Mouse (Mus musculus): Measurements from ENCODE around the gene Gm9903.
A peak's percentile ranks its signal among the peaks of the same experiment; 100 is the strongest.

The Gm9903 gene

DNA sequence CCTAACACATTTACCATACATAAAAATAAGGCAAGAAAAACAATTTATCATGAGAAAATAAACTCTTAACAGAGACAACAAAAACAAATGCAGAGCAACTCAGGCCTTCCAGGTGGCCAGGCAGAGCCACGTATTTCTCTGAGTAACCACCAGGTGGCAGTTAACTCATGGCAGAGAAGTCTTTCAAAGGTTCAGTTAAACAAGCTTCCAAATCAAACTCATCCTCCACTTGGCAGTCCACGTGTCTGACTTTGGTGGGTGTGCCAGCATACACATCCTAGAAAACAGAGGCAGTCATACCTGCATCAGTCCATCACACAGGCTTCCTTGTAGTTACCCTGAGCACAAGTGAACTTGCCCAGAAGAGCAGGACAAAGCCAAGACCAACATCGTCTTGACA lies 10.9 kb downstream of the Gm9903 start:
- DNase-seq (ENCODE audit: low spot score in 2 of 2) = peak in 1 of 2 experiments; percentile 63

DNA sequence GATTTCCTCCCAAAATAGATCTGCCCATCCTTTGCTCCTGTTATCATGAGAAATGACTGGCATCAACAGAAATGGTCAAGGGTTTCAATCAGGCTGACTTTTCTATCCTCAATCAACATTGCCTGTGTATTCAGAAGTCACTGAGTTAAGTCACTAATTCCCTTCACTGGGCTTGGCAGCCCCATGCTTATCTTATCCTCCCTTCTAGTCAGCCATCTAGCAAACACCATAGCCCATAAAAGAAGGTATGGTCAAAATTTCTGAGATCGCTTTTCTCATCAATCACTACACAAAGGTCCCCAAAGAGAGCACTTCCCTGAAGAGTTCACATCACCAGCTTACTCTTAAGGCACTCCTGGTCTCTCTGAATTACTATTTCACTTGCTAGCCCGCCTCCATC lies 21.3 kb downstream of the Gm9903 start:
- DNase-seq (ENCODE audit: low spot score in 2 of 2) = no peak

DNA sequence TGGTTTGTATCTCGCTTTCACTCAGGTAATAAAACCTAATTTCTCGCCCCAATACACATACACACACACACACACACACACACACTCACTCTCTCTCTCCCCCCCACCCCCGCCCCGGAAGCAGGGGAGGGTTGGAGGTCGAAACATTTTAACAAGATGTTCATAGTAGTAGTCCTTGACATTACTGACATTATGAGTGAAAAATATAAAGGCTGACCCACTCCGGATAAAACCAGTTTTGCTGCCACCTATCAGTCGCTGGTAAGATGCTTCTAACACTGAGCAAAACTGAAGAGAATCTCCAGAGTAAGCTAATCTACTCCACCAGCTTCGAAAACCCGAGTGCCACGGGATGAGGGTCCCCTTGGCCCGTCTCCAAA lies 21.8 kb downstream of the Gm9903 start:
- DNase-seq (ENCODE audit: low spot score in 2 of 2) = no peak

DNA sequence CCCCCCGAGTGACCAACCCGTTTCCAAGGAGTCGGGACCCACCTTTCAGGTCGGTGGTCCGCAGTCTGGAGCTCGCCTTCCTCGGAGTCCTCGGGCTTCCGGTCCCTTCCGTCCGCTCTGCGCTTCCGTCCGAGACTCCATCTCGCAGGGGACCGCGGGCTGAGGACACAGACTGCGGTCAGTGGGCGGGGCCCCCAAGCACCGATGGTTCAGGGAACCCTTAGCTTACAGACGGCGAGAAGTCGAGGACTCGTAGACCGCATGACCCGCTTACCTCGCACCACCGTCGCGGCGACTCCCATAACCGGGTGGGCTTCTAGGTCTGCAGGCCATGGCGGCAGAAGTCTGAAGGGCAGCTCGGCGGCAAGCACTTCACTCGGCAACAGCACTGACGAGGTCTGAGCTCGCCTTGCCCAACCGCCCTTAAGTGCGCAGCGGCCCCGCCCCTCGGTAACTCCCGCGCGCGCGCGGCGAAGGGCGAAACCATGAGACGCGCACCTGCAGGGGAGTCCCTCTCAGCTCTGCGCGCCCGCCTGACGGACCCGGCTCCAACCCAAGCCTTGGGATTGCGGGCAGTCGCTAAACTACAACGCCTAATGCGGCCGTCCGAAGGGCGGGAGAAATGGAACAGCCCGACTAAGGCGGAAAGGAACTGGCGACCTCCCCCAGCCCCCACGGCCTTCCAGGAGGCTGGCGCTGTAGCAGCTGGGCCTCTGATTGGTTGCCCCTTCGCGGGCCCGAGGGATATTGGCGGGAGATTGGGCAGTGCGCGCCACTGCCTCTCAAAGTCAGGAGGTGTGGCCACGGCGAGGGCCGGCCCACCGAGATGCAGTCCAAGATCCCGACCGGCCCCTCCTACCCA lies 22.4 kb downstream of the Gm9903 start, which contains the start of gene Slbp:
TSS of gene Slbp (minus strand) at position 654 of the 862 bp plus-strand sequence.
- peak; percentile 87 to 90 for DNase-seq (ENCODE audit: low spot score in 2 of 2)

DNA sequence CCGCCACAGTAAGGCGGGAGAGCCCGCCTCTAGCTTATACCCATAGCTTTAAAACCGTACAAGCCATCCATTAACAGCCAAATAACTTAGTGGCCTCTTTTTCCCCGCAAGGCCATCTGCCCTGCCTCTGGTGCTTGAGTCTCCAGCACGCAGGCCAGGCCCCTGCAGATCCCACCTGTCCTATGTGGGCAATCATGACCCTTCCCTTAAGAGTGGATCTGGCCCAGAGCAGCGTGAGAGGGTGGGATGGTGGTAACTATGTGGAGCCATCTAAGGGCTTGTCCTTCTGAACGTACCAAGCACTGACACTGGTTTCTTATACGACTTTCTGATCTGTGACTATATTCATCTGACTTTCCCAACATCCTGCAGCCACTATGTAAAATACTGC lies 23.1 kb downstream of the Gm9903 start:
- DNase-seq (ENCODE audit: low spot score in 2 of 2) = no peak

DNA sequence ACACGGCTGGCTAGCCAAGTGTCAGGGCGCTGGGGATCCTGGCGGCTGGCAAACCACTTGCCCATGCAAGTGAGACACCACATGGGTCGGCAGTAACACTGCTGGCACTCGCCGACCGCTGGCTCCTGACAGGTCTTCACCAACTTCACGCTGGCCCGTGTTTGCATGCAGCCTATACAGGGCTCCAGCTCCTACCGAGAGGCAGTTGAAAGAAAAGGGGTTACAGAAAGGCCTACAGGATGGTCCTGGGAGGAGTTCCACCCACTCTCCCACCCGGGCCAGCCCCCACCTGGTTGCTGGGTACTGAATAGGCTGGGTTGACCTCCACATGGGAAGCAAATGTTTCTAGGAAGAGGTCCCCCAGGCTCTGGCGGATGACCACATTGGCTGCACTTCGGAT lies 24.7 kb downstream of the Gm9903 start:
- no peak for DNase-seq (ENCODE audit: low spot score in 2 of 2)

DNA sequence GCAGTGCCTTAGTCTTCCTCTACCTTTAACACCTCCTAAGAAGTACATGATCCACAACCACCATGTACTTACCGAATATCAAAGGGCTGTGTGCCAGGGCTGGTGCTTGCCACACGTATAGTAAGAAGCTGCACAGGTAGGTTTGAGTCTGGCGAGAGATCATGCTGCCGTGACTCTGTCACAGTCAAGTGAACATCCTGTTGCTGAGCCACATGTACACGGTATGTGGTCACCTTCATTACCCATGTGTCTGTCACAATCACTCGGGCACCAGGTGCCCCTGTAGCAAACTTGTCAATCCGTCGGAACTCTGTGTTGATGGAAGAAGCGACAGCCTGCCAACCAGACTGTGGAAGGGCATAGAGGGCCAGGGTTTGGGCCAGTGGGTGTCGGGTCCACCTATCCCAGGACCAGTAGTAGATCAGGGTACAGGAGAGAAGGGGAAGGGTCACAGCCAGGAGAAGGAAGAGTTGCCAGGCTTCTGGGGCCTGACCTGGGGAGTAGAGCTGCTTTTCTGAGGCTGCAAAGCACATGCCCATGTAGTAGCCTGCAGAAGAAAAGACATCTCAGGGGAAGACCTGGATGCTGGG lies 25.6 kb downstream of the Gm9903 start:
- DNase-seq (ENCODE audit: low spot score in 2 of 2) = no peak

DNA sequence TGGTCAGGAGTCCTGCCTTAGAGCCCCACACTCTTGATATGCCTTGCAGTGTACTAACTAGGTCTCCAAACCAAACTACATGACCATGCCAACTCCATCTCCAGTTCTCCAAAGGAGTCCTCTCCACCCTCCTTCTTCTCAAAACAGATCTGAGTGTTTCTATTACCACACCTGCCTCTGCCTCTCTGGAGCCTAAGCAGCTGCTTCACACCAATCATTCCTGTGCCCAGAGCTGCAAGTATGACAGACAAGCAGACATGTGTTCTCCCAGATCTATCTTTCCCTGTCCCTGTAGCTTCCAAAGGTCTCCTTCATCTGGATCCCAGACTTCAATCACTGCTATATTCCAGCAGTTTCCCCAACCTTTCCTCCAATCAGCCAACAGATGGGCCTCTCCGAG lies 27.0 kb downstream of the Gm9903 start:
- no peak for DNase-seq (ENCODE audit: low spot score in 2 of 2)

DNA sequence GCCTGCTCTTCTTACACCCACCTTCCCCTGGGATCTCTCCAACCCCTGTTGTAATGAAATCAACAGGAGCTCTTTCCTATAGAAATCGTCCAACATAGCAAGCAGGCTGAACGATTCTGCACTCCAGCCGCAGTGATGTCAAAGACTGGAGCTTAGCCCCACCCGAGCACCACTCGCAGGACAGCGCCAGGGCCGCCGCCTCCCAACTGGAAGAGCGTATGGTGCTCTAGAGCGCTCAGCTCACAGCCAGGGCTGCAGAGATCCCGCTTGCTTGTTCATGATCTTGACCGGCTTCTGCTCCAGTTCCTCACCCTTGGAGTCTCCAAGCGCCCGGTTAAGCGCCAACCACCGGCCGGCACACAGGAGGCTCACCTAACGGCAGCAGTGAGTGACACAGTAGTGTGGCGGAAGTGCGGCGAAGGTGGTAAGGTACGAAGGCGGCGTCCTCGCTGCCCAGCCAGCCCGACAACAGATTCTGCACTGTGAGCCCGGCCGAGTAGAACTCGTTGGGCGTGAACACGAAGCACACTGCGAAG lies 27.6 kb downstream of the Gm9903 start:
- DNase-seq (ENCODE audit: low spot score in 2 of 2) = peak in 1 of 2 experiments; percentile 64

DNA sequence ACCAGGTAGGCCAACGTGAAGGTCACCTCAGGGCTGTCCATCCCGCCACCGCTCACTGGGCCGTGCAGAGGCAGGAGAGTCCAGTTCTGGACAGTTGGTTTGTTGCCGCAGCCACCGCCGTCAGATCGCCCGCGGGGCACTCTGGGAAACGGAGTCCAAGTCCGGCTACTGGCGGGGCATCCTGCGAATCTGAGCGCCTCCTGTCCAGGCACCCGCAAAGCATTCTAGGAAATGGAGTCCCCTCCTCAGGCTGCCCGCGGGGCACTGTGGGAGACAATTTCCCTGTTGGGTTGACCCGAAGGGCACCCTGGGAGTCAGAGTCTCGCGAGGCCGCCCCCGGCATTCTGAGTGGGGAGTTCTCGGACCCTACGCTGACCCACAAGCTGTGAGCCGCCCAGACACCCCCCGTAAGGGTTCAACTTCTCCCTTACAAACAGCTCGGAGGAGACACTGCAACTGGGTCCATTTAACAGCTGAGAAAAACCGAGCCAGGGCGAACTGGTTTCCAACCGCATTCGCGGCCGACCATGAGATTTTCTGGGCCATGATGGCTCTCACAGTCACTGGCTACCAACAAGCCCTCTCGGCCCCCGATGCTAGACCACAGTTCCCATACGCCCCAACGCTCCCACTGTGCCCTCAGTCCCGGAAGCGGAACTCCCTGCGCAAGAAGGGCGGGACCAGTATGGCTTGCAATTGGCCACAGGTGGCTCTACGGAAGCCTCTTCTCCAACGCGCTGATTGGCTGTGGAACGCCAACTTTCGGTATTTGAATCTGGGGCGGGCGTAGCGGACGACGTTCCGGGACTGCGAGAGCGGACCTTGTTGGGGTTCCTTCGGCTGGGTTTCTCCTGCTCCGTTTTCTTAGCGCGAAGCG lies 28.3 kb downstream of the Gm9903 start, which contains the start of the genes Tacc3 and Tmem129:
TSS of gene Tacc3 (plus strand) at position 342 of the 877 bp plus-strand sequence.
TSS of gene Tmem129 (minus strand) at position 630 of the 877 bp plus-strand sequence.
- peak; percentile 93 to 97 for DNase-seq (ENCODE audit: low spot score in 2 of 2)

DNA sequence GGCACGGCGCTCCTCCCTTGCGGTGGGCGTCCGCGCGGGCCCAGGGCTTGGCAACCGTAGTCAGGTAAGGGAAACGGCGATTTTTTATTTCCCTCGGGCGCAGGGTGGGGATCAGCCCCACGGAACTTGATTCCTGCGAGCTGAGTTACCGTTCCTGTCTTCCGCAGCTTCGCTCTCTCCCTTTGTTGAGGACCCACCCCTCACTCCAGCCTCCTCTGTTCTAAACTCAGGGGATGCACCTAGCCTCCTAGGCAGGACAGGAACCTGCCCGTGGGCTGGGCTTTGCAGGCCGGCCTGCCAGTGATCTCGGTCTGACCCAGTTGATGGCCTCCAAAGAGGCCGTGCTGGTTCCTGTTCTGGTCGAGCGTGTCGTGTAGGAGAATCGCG lies 28.9 kb downstream of the Gm9903 start:
- DNase-seq (ENCODE audit: low spot score in 2 of 2) = no peak

DNA sequence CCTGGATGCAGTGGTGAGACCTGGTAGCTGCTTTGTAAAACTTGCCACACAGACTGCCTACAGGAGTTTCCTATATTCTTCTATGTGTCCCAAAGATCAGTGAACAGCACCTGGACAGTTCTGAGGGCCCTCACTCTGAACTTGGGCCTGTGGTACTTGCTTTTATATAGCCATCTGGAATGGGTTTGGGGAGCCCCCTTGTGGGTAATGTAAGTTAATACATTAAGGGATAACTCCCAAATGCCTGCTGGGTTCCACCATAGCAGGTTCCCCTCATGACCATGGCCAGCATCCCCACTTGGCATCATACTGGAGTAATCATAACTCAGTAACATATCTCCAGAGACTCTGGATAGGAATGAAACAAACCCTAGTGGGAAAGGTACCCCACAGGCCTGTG lies 38.5 kb downstream of the Gm9903 start:
- DNase-seq (ENCODE audit: low spot score in 2 of 2) = peak in 1 of 2 experiments; percentile 57

DNA sequence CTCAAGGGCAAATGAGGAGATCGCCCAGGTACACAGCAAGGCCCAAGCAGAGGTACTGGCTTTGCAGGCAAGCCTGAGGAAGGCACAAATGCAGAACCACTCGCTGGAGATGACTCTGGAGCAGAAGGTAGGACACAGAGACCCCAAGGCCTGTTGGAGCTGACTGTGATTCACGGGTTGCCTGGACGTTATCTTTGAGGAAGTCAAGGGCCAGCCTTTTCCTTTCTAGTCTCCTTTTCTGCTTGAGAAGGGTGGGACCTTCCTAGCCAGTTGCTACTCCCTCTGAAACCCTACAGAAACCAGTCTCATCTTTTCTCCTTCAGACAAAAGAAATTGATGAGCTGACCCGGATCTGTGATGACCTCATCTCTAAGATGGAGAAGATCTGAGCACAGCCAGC lies 41.9 kb downstream of the Gm9903 start:
- DNase-seq (ENCODE audit: low spot score in 2 of 2) = no peak

DNA sequence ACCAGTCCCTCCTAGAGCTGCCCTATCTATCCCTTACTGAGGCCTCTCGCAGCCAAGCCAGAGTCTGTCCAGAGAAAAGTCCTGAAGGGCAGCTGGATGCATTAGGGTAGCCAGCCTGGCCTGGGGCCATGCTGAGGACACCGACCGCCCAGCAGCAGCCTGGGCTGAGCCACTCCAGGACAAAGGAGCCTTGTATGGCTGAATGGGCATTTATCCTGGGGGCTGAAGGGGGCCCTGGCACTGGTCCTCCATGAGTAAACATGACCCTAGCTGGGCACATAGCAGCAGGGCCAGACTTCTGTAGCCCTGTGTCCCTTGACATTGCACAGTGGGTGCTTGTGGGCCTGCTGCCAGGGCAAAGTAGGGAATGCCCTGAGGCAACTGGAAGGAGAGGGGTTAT lies 44.7 kb downstream of the Gm9903 start:
- no peak for DNase-seq (ENCODE audit: low spot score in 2 of 2)

DNA sequence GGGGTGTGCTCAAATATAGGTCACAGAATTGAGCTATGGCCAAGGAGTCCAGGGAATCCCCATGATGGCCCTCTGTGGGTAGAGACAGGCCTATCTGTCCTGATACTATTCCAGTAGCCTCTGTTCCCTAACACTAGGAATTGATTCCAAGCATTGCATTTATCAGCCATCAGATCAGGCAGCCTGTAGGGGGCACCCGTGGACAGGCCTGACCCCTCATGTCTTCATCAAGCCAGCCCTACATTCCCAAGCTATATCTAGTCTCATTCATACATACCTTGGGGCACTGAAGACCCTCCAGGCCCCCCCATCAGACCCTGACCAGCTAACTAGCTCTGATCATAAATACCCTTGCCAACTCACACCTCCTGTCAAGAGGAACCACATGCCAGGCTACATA lies 46.2 kb downstream of the Gm9903 start:
- DNase-seq (ENCODE audit: low spot score in 2 of 2) = peak in 1 of 2 experiments; percentile 40

DNA sequence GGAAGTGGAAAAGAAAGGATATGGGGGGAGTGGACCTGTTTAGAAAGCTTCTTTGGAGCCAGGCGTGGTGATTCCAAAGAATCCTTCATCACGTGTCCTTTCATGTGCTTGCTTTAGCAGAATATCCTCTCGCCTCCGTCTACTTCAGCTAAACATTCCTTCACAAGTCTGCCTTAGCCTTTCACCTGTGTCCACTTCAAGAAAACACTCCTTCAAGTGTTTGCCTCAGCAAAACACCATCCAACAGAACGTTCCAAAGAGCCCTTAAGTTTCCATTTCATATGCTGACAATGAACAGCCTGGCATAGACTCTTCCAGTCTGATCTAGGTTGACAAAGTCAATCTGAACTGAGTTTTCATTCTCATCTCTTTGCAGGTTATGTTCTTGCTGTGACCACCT lies 48.5 kb downstream of the Gm9903 start:
- DNase-seq (ENCODE audit: low spot score in 2 of 2) = no peak

DNA sequence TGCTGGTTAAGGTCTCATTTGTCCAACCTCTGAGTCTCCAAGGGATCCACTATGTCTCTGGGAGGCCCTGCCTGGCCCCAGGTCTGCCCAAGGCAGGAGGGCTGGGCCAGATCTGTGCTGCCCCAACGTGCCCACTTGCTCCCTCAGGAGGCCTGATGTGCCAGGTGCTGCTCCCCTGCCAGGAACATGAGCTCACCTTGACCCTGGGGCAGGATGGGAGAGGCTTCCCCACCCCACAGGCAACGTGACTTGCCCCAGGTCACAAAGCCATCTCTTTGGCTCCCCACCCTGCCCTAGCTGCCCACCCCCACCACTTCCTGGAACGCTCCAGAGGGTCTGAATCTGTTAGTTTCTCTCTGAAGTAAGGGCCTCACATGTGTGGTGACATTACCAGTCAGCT lies 51.3 kb downstream of the Gm9903 start:
- DNase-seq (ENCODE audit: low spot score in 2 of 2) = no peak
